Mouse (Mus musculus) frontal cortex, adult 2 months (tissue): ENCODE data around the gene Smarcd2. TPM values are rescaled to one million over a fixed set of nuclear protein-coding genes. Genes with fewer than 3 reads are reported as not detected.
"Not testable (repeated sequence)": the region's sequence is repeated elsewhere in the genome, so short reads cannot be mapped to it uniquely, and the experiment has no call there.

Experiments
- DNase-seq, 2 experiments: peaks; one replicate each; pipeline ENCODE4 v3.0.0; 2022; ENCODE audit warnings: low spot score in 1 of 2; ENCODE audit errors: extremely low spot score in 1 of 2
- polyA plus RNA-seq: library from polyadenylated mRNA; depleted of rRNA; stranded (reverse); fragments of >200 nt; gene quantifications from 2 replicates; pipeline ENCODE4 v1.2.3, GENCODE M21; 2012; rRNA removed

Smarcd2 gene
- polyA plus RNA-seq, 1 experiment = 32.1 TPM

GRCm38 (mm10) chr11:106254767-106255166 lies 18.0 kb downstream of the Smarcd2 start:
- DNase-seq = no peak

- DNase-seq = no peak
Observed at GRCm38 (mm10) chr11:106249326-106249725, 23.4 kb downstream of the Smarcd2 start.

- DNase-seq = no peak
Observed at GRCm38 (mm10) chr11:106246834-106247233, 25.9 kb downstream of the Smarcd2 start.

GRCm38 (mm10) chr11:106233978-106234377 lies 38.8 kb downstream of the Smarcd2 start:
- DNase-seq = not testable (repeated sequence)

- no peak for DNase-seq
Observed at GRCm38 (mm10) chr11:106220603-106221002, 52.2 kb downstream of the Smarcd2 start.

- peak; percentile 83 to 93 for DNase-seq
Observed at GRCm38 (mm10) chr11:106216730-106217490, 55.9 kb downstream of the Smarcd2 start, which contains the start of gene Ddx42. Ddx42 (plus strand) TSS chr11:106216926.

- peak; percentile 98 to 99 for DNase-seq
Observed at GRCm38 (mm10) chr11:106215927-106216729, 56.6 kb downstream of the Smarcd2 start, which contains the start of gene Ccdc47. Ccdc47 (minus strand) TSS chr11:106216344.

GRCm38 (mm10) chr11:106215450-106215859 lies 57.3 kb downstream of the Smarcd2 start:
- DNase-seq = no peak

- no peak for DNase-seq
Observed at GRCm38 (mm10) chr11:106214856-106215255, 57.9 kb downstream of the Smarcd2 start.

Other genes with a start within 250 kb of the Smarcd2 start
- gene Dcaf7, start 236.1 kb downstream of the Smarcd2 start, polyA plus RNA-seq = 127 and 132 TPM in 2 replicates
- 13.2 and 14.6 TPM in 2 replicates for gene Taco1, start 206.9 kb downstream of the Smarcd2 start, polyA plus RNA-seq
- 30.0 and 32.2 TPM in 2 replicates for gene Map3k3, start 188.4 kb downstream of the Smarcd2 start, polyA plus RNA-seq
- gene Gm10840, start 112.1 kb downstream of the Smarcd2 start, polyA plus RNA-seq = not detected in 2 replicates
- gene Limd2, start 112.1 kb downstream of the Smarcd2 start, polyA plus RNA-seq = 154 and 168 TPM in 2 replicates
- gene Strada, start 70.8 kb downstream of the Smarcd2 start, polyA plus RNA-seq = 78.7 and 79.8 TPM in 2 replicates
- 73.6 and 86.2 TPM in 2 replicates for gene Ccdc47, start 56.6 kb downstream of the Smarcd2 start, polyA plus RNA-seq
- 44.5 and 49.9 TPM in 2 replicates for gene Ddx42, start 56.0 kb downstream of the Smarcd2 start, polyA plus RNA-seq
- 23.7 and 28.1 TPM in 2 replicates for gene Ftsj3, start 16.9 kb downstream of the Smarcd2 start, polyA plus RNA-seq
- gene Psmc5, start 16.8 kb downstream of the Smarcd2 start, polyA plus RNA-seq = 229 and 247 TPM in 2 replicates
- 0.23 and 0.28 TPM in 2 replicates for gene Tcam1, start 3.7 kb upstream of the Smarcd2 start, polyA plus RNA-seq
- gene Gh, start 28.9 kb upstream of the Smarcd2 start, polyA plus RNA-seq = 2.1 TPM in 1 of 2 replicates, not detected in the other
- gene Cd79b, start 41.8 kb upstream of the Smarcd2 start, polyA plus RNA-seq = 0.50 and 0.86 TPM in 2 replicates
- 0.04 and 0.29 TPM in 2 replicates for gene Scn4a, start 80.3 kb upstream of the Smarcd2 start, polyA plus RNA-seq
- 0.15 TPM in 1 of 2 replicates, not detected in the other for gene Prr29, start 92.5 kb upstream of the Smarcd2 start, polyA plus RNA-seq
- gene Icam2, start 115.1 kb upstream of the Smarcd2 start, polyA plus RNA-seq = 7.6 and 9.4 TPM in 2 replicates
- 7.2 and 7.7 TPM in 2 replicates for gene Ern1, start 214.9 kb upstream of the Smarcd2 start, polyA plus RNA-seq